Mouse (Mus musculus) liver, adult (tissue): ENCODE measurements around the gene E130208F15Rik.

Experiments
- GATA4 ChIP-seq: IDR thresholded peaks from 2 replicates; pipeline ENCODE4 v1.6.1; 2014; ENCODE audit warnings: mild to moderate bottlenecking, low read length; ENCODE audit not compliant: insufficient replicate concordance

The E130208F15Rik gene

DNA sequence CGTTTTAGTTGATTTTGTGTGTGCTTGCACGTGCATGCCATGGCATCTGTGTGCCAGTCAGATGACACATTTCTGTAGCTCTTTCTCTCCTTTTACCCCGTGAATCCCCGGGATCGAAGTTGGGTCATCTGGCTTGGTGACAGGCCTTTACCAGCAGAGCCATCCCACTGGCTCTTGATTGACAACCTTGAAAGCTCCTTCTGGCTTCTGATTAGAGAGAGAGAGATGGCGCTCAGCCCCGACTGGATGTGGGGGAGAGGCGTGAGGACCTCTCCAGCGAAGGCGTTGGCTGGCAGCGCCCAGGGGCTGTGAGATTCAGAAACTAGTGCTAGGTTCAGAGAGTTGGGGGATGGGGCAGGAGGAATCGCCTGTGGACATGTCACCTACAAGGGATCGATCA is 27.7 kb upstream of the E130208F15Rik start:
- TF ChIP-seq GATA4: no peak

DNA sequence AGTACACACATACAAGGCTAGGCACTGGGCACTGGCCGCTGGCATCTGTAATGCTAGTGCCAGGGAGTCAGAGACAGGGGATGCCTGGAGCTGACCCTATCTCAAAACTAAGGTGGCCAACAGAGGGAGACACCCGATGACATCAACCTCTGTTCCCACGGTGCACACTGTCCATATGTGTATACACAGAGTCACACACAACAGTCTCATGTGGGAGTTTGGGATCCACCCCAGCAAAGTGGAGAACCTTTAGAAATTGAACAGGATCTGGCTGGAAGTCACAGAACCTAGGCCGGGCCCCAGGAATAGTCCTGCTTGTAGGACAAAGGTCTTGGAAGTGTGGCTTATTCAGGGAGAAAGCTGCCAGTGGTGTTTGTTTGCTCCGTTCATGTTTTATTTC is 27.2 kb upstream of the E130208F15Rik start:
- TF ChIP-seq GATA4: no peak

DNA sequence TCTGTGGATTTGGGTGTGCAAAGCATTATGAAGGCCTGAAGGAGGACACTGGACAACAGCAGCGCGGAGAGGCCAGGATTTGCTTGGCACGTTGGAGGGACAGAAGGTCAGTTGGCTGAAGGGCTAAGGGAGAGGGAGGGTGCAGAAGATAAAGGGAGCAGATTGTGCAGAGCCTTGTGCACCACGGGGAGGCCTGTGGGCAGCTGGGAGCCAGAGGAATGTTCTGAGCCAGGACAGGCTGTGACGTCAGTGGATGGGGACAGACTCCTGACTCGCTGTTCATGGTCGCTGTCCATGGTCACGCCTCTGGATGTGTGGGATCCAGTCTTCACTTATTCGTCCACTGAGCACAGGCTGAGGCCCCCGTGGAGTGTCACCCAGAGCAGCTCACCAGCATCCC is 26.4 kb upstream of the E130208F15Rik start:
- no peak for TF ChIP-seq GATA4

DNA sequence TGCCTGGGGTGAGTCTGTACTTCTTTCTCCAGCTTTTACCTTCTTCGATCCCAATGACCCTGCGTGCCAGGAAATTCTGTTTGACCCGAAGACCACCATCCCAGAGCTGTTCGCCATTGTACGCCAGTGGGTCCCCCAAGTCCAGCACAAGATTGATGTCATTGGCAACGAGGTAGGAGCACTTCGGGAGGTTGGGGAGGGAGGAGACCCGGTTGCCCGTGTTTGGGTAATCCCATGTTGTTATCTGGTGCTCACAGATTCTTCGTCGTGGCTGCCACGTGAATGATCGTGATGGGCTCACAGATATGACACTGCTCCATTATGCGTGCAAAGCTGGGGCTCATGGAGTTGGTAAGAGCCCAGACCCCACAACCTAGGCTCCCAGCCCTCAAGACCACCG is 24.7 kb upstream of the E130208F15Rik start:
- TF ChIP-seq GATA4: no peak

DNA sequence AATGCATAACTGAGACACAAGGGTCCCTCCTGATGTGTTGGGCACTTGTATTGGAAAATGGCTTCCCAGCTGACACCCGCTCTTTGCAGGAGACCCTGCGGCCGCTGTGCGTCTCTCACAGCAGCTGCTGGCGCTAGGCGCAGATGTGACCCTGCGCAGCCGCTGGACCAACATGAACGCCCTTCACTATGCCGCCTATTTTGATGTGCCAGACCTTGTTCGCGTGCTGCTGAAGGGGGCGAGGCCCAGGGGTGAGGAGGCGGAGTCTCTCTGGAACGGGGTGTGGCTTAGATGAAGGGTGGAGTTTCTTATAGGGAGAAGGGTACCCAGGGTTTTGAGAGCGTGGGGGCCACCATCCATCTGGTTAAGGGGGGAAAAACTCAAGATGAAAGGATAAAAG is 24.3 kb upstream of the E130208F15Rik start:
- no peak for TF ChIP-seq GATA4

DNA sequence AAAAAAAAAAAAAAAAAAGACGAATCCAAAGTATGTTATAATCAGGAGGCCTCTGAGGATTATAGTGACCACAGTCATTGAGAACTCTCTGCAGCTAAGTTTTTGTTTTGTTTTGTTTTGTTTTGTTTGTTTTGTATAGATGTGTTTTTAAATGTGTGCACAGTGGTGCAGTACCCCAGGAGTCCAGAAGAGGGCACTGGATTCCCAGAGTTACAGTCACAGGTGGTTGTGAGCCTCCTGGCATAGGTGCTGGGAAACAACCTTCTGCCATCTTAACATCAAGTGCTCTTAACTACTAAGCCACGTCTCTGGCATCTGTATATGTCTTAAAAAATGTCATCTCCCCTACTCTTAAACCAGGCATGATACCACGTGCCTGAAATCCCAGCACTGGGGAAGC is 20.6 kb upstream of the E130208F15Rik start:
- TF ChIP-seq GATA4: no peak

DNA sequence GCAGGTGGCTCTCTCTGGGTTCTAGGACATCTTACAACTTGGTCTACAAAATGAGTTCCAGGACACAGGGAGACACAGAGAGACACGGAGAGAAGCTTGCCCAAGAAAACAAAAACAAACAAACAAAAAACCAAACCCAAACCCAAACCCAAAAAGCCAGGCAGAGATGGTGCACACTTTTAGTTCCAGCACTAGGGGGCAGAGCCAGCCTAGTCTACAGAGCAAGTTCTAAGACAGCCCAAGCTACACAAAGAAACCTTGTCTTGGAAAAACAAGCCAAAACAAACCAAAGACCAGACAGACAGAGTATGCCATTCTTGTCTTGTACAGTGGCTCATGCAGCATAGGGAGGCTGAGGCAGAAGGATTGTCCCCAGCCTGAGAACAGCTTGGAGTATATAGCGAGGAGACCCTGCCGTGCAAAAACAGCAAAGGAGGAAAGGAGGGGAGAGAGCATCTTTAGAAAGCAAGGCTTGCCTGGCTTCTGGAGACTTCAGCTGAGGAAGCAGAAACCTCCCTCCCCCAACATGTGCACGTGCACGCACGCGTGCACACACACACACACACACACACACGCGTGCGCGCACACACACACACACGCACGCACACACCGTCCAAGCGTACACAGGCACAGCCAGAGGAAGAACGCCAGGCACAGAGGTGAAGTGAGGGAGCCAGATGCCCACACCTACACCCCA is 15.3 kb upstream of the E130208F15Rik start:
- no peak for TF ChIP-seq GATA4

DNA sequence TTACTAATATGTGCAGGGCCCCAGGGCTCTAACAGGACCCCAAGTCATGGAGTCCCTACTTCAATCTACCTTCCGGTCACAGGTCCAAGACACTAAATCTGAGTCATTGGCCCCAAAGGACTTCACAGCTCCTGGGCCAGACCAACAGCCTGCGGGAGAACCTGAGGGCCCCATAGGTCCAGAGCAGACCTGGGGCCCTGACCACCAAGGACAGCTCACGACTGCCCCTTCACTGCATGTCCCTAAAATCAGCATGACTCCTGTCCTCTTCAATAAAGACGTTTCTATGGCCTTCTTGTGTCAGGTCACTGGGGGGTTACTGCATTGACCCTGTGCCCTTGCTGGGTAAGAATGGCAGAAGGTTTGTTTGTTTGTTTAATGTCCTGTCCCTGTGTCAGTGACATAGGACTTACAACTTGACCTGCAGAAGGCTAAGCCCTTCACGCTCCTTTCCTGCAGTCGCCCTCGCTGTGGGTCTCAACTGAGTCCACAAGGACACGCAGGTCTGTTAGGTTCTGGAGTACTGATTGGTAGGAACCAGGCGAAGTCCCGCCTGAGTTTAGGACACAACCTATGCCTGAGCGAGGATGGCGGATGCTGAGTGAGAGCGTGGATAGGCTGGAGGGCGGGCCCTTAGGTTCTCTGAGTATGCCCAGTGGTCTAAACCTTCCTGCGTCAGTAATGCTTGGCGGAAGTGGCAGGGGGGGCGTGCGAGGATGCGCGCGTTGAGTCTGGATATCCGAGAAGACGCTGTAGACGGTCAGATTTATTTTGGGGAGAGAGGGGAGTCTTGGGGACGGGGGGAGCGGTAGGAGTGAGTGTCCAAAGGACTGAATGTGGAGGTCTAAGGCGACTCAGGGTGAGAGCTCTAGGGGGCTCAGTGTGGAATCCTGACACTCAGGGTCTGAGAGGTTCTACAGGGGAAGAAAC is 13.2 kb upstream of the E130208F15Rik start, which contains the start of gene Alkbh6:
Gene Alkbh6 (plus strand): TSS at position 642 of the 930 bp plus-strand sequence.
- TF ChIP-seq GATA4: no peak

DNA sequence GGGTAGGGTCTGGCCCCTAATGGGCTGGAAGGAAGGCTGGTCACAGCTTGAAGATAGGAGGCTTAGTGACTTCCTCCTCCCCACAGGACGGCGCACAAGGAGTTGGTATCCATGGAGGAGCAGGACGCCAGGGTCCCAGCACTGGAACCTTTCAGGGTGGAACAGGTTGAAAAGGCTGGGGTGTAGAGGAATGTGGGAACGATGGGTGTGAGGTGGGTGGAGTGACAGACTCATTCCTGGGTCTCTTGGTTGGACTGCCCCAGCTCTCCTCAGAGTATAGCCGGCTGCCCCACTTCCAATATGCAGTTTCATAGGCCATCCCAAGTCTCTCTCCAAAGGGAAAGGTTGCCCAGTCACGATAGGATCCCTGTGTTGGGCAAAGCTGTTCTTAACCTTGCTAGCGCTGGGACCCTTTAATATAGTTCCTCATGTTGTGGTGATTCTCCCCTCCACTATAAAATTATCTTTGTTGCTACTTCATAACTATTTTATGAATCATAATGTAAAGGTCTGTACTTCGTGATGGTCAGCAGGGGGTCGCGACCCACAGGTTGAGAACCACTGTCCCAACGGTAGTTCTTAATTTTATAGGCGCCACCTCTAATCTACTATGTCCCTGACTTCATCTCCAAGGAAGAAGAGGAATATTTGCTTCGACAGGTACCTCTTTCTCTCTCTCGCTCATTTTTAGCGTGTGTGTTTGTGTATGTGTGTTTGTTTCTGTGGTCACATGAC is 12.0 kb upstream of the E130208F15Rik start:
- TF ChIP-seq GATA4: no peak

DNA sequence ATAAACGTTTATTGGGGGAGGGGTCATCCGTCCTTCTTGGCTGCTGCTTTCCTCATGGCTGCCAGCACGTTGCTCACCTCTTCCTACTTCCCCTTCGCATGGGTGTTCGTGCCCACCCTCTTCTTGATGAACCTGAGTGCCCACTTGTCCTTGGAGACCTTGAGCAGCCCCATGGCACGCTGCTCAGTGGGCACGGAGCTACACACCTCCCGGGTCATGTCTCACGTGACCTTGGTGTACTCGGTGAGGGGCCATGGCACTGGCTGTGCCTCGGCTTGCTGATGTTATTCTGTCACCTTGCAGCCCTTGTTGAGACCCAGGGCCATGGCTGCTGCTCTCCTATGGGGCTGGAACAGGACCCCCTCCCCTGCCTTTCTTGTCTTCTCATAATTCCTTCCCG is 11.4 kb upstream of the E130208F15Rik start:
- no peak for TF ChIP-seq GATA4

DNA sequence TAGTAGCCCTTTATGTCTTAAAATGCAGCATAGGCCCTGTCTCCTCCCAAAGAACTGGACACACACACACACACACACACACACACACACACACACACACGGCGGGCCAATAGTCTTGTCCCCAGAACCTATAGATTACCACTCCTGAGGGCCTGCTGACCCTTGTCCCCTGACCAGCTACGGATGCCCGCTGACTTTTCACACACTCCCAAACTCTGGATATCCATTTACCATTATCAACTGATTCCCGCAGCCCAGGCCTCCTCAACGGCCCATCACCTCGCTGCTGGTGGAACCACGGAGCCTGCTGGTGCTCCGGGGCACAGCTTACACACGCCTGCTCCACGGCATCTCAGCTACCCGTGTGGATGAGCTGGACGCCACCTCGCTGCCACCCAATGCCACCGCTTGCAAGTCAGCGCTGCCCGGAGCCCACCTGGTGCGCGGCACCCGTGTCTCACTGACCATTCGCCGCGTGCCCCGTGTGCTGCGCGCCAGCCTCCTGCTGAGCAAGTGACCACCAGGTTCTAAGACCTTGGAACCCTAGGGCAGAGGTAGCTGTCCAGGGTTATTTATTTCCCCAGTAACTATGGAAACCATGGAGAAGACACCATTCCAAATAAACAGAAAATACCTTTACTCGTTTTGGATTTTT is 7.7 kb upstream of the E130208F15Rik start:
- no peak for TF ChIP-seq GATA4

DNA sequence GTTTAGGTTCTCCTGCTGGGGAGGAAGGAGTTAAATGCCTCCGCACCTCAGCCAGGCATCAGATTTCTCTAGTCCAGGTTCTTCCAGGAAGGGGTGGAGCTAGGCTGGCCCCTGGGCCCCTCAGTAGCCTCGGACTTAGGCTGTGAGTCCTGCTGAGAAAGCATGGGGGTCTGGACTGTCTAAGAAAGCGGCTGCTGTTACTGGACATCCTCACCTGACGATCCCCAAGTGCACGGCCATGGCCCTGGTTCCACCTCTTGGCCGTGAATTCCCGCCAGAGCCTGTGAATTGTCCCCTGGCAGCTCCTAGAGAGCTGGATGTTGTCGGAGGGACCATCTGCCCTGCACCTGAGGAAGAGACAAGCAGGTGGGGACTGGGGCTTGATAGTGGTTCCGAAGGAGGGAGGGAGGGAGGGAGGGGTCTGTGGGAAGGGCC is 6.8 kb upstream of the E130208F15Rik start, which contains the start of gene Syne4:
Gene Syne4 (plus strand): TSS at position 87 of the 435 bp plus-strand sequence.
- no peak for TF ChIP-seq GATA4

DNA sequence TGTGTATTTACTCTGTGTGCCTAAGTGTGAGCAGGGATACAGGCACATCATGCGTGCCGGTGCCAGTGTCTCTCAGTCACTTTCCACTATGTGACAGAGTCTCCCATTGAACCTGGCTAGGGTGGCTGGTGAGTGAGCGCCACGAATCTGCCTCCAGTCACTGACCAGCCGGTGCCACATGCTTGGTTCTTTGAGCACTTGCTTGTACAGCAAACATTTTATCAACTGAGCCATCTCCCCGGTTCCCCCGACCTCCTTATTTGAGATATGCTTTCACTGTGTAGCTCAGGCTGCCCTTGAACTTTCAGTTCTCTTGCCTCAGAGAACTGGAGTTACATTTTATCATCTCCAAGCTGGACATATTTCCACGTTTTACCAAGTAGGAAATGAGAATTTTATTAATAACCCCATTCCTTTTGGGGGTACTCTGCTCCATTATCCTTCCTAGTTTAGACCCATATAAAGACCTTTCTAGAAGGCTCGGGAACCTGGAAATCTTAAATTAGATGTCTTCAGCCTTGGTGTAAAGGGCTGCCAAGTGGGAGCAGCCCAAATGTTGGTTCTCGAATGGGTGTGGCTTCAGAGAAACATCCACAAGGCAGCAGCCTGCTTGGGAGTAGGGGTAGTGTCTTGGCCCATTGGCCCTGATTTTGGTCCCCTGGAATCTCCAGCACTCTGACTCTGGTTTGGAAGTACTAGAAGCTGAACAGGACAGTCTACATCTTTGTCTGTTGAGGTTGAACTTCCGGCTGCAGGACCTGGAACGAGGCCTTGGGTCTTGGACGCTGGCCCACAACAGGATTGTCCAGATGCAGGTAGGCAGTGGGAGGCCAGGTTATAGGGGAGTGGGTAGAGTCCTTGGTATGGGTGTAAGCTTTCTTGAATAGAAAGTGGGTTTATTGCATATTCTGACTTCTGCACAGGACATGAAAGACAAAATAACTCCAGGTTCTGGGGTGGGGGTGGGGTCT is 5.7 kb upstream of the E130208F15Rik start:
- no peak for TF ChIP-seq GATA4

DNA sequence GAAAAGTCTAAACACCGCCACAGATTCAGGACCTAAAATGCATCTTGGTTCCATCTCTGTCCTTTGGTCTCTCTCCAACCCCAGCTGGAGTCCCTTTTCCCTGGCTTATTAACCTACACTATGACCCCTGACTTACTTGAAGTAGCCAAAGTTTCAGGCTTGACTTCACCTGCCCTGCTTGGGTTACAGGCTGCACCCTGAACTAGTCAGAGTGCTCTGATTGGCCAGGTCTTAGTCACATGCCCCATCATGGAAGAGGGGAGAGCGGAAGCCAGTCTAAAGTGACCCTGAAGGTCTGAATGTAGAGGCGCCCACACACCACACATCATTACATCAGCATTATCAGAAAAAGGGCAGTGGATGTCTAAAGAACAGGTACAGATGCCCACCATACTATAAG is 3.4 kb upstream of the E130208F15Rik start:
- TF ChIP-seq GATA4: no peak
